Mouse (Mus musculus) cerebellum, postnatal 14 days (tissue): ENCODE data around the gene Asic2.

ENCODE experiments used
- DNase-seq, 2 experiments: peaks; one replicate each; pipeline ENCODE4 v3.0.0; 2021; ENCODE audit warnings: mixed read lengths in 2 of 2

Gene Asic2

GRCm38 (mm10) chr11:80889336-80890063 lies 1078.8 kb downstream of the Asic2 start:
- DNase-seq = no peak

- DNase-seq = peak in 1 of 2 experiments; percentile 38
Observed at GRCm38 (mm10) chr11:80887021-80887420, 1081.2 kb downstream of the Asic2 start.

- no peak for DNase-seq
Observed at GRCm38 (mm10) chr11:80886365-80886764, 1081.9 kb downstream of the Asic2 start.

- peak; percentile 58 to 63 for DNase-seq
Observed at GRCm38 (mm10) chr11:80884521-80885231, 1083.6 kb downstream of the Asic2 start.

- peak; percentile 72 to 80 for DNase-seq
Observed at GRCm38 (mm10) chr11:80882229-80882810, 1085.9 kb downstream of the Asic2 start.

GRCm38 (mm10) chr11:80878026-80878425 lies 1090.2 kb downstream of the Asic2 start:
- peak; percentile 58 to 64 for DNase-seq

GRCm38 (mm10) chr11:80877131-80877651 lies 1091.1 kb downstream of the Asic2 start:
- peak; percentile 88 to 89 for DNase-seq

- peak; percentile 78 to 89 for DNase-seq
Observed at GRCm38 (mm10) chr11:80872509-80873474, 1095.5 kb downstream of the Asic2 start.

GRCm38 (mm10) chr11:80868039-80868438 lies 1100.2 kb downstream of the Asic2 start:
- DNase-seq = peak; percentile 43 to 58

- no peak for DNase-seq
Observed at GRCm38 (mm10) chr11:80862941-80863340, 1105.3 kb downstream of the Asic2 start.

GRCm38 (mm10) chr11:80858065-80858464 lies 1110.2 kb downstream of the Asic2 start, which contains the start of gene Spaca3:
Spaca3 (plus strand) TSS chr11:80858365.
- DNase-seq = no peak

- DNase-seq = no peak
Observed at GRCm38 (mm10) chr11:80856827-80857226, 1111.4 kb downstream of the Asic2 start.

GRCm38 (mm10) chr11:80854908-80855307 lies 1113.3 kb downstream of the Asic2 start:
- no peak for DNase-seq

GRCm38 (mm10) chr11:80854430-80854829 lies 1113.8 kb downstream of the Asic2 start:
- no peak for DNase-seq

GRCm38 (mm10) chr11:80853014-80853413 lies 1115.2 kb downstream of the Asic2 start:
- DNase-seq = no peak

GRCm38 (mm10) chr11:80851859-80852258 lies 1116.4 kb downstream of the Asic2 start:
- peak in 1 of 2 experiments; percentile 19 for DNase-seq

- no peak for DNase-seq
Observed at GRCm38 (mm10) chr11:80848131-80848530, 1120.1 kb downstream of the Asic2 start.

GRCm38 (mm10) chr11:80846115-80846514 lies 1122.1 kb downstream of the Asic2 start:
- no peak for DNase-seq

- no peak for DNase-seq
Observed at GRCm38 (mm10) chr11:80845486-80845885, 1122.8 kb downstream of the Asic2 start.

- no peak for DNase-seq
Observed at GRCm38 (mm10) chr11:80843435-80843834, 1124.8 kb downstream of the Asic2 start.

GRCm38 (mm10) chr11:80838724-80839123 lies 1129.5 kb downstream of the Asic2 start:
- DNase-seq = no peak

- DNase-seq = no peak
Observed at GRCm38 (mm10) chr11:80835841-80836240, 1132.4 kb downstream of the Asic2 start.
